Mouse (Mus musculus): ENCODE results near the gene Shc2. TPM values are rescaled to one million over a fixed set of nuclear protein-coding genes. Genes with fewer than 3 reads are reported as not detected.

The Shc2 gene
- polyA plus RNA-seq, 1 experiment = 0.97 TPM

GRCm38 (mm10) chr10:79597051-79597935 is 40.4 kb downstream of the Shc2 start:
- 40% methylated on average over 13 of the region's 13 CpGs for WGBS
- H3K4me3 ChIP-seq (ENCODE audit: insufficient read depth, low read depth, low read length) = no peak overlapping the region
- TF ChIP-seq POLR2A (IDR thresholded peaks at IDR 0.05; ENCODE audit: low read depth, low read length) (no peak), CTCF (conservative IDR thresholded peaks at IDR 0.05; ENCODE audit: insufficient read depth, insufficient read length, low read depth, low read length) (no peak)
- H3K4me1 ChIP-seq (ENCODE audit: control insufficient read depth, insufficient read depth, low read length) = no peaks in the 10 kb centered on the region
- H3K27me3 ChIP-seq (replicated peaks; ENCODE audit: control insufficient read depth, insufficient read depth, low read length) = no peaks in the 10 kb centered on the region
- DNase-seq = no peak
- no peaks in the 10 kb centered on the region for H3K36me3 ChIP-seq (ENCODE audit: control insufficient read depth, insufficient read depth, low read length)
- H3K27ac ChIP-seq (ENCODE audit: insufficient read depth, low read depth, low read length) = no peak overlapping the region

- no peak for DNase-seq
- Histone ChIP-seq H3K4me1 (ENCODE audit: control insufficient read depth, insufficient read depth, low read length) (no peaks in the 10 kb centered on the region), H3K4me3 (ENCODE audit: insufficient read depth, low read depth, low read length) (no peak overlapping the region), H3K27ac (ENCODE audit: insufficient read depth, low read depth, low read length) (no peak overlapping the region), H3K36me3 (ENCODE audit: control insufficient read depth, insufficient read depth, low read length) (no peaks in the 10 kb centered on the region), H3K27me3 (replicated peaks; ENCODE audit: control insufficient read depth, insufficient read depth, low read length) (no peaks in the 10 kb centered on the region)
- TF ChIP-seq POLR2A (IDR thresholded peaks at IDR 0.05; ENCODE audit: low read depth, low read length) (no peak), CTCF (conservative IDR thresholded peaks at IDR 0.05; ENCODE audit: insufficient read depth, insufficient read length, low read depth, low read length) (no peak)
- 60% methylated on average over 8 of the region's 8 CpGs for WGBS
Observed at GRCm38 (mm10) chr10:79595590-79595929, 42.2 kb downstream of the Shc2 start.

GRCm38 (mm10) chr10:79594872-79595589 is 42.7 kb downstream of the Shc2 start:
- no peaks in the 10 kb centered on the region for H3K36me3 ChIP-seq (ENCODE audit: control insufficient read depth, insufficient read depth, low read length)
- WGBS = 13% methylated on average over 17 of the region's 17 CpGs
- no peak overlapping the region for H3K27ac ChIP-seq (ENCODE audit: insufficient read depth, low read depth, low read length)
- peak; percentile 69 for DNase-seq
- TF ChIP-seq POLR2A (IDR thresholded peaks at IDR 0.05; ENCODE audit: low read depth, low read length) (no peak), CTCF (conservative IDR thresholded peaks at IDR 0.05; ENCODE audit: insufficient read depth, insufficient read length, low read depth, low read length) (peak; percentile 97)
- H3K4me3 ChIP-seq (ENCODE audit: insufficient read depth, low read depth, low read length) = no peak overlapping the region
- no peaks in the 10 kb centered on the region for H3K4me1 ChIP-seq (ENCODE audit: control insufficient read depth, insufficient read depth, low read length)
- H3K27me3 ChIP-seq (replicated peaks; ENCODE audit: control insufficient read depth, insufficient read depth, low read length) = no peaks in the 10 kb centered on the region

- 38% methylated on average over 6 of the region's 6 CpGs for WGBS
- Histone ChIP-seq H3K27me3 (replicated peaks; ENCODE audit: control insufficient read depth, insufficient read depth, low read length) (no peaks in the 10 kb centered on the region), H3K36me3 (ENCODE audit: control insufficient read depth, insufficient read depth, low read length) (no peaks in the 10 kb centered on the region), H3K4me3 (ENCODE audit: insufficient read depth, low read depth, low read length) (no peak overlapping the region), H3K27ac (ENCODE audit: insufficient read depth, low read depth, low read length) (no peak overlapping the region), H3K4me1 (ENCODE audit: control insufficient read depth, insufficient read depth, low read length) (no peaks in the 10 kb centered on the region)
- no peak for TF ChIP-seq CTCF (conservative IDR thresholded peaks at IDR 0.05; ENCODE audit: insufficient read depth, insufficient read length, low read depth, low read length)
- no peak for TF ChIP-seq POLR2A (IDR thresholded peaks at IDR 0.05; ENCODE audit: low read depth, low read length)
- no peak for DNase-seq
Observed at GRCm38 (mm10) chr10:79594111-79594510, 43.6 kb downstream of the Shc2 start.

GRCm38 (mm10) chr10:79590702-79591101 is 47.0 kb downstream of the Shc2 start:
- Histone ChIP-seq H3K27me3 (replicated peaks; ENCODE audit: control insufficient read depth, insufficient read depth, low read length) (no peaks in the 10 kb centered on the region), H3K4me3 (ENCODE audit: insufficient read depth, low read depth, low read length) (no peak overlapping the region), H3K27ac (ENCODE audit: insufficient read depth, low read depth, low read length) (no peak overlapping the region), H3K36me3 (ENCODE audit: control insufficient read depth, insufficient read depth, low read length) (no peaks in the 10 kb centered on the region), H3K4me1 (ENCODE audit: control insufficient read depth, insufficient read depth, low read length) (no peaks in the 10 kb centered on the region)
- no peak for TF ChIP-seq POLR2A (IDR thresholded peaks at IDR 0.05; ENCODE audit: low read depth, low read length)
- TF ChIP-seq CTCF (conservative IDR thresholded peaks at IDR 0.05; ENCODE audit: insufficient read depth, insufficient read length, low read depth, low read length) = no peak
- WGBS = 81% methylated on average over 1 of the region's 1 CpGs
- DNase-seq = no peak

GRCm38 (mm10) chr10:79587752-79588126 is 50.0 kb downstream of the Shc2 start:
- WGBS = 64% methylated on average over 4 of the region's 4 CpGs
- no peak for TF ChIP-seq POLR2A (IDR thresholded peaks at IDR 0.05; ENCODE audit: low read depth, low read length)

GRCm38 (mm10) chr10:79587061-79587751 is 50.5 kb downstream of the Shc2 start, which contains the start of gene Theg:
Gene Theg, minus strand, starts transcription at chr10:79587331.
- no peaks in the 10 kb centered on the region for H3K4me1 ChIP-seq (ENCODE audit: control insufficient read depth, insufficient read depth, low read length)
- no peak within 1 kb of the TSS for H3K27ac ChIP-seq (ENCODE audit: insufficient read depth, low read depth, low read length)
- no peak for TF ChIP-seq POLR2A (IDR thresholded peaks at IDR 0.05; ENCODE audit: low read depth, low read length)
- TF ChIP-seq CTCF (conservative IDR thresholded peaks at IDR 0.05; ENCODE audit: insufficient read depth, insufficient read length, low read depth, low read length) = no peak
- H3K36me3 ChIP-seq (ENCODE audit: control insufficient read depth, insufficient read depth, low read length) = no peaks in the 10 kb centered on the region
- no peaks in the 10 kb centered on the region for H3K27me3 ChIP-seq (replicated peaks; ENCODE audit: control insufficient read depth, insufficient read depth, low read length)
- no peak for DNase-seq
- 81% methylated on average over 5 of the region's 5 CpGs for WGBS
- no peak within 1 kb of the TSS for H3K4me3 ChIP-seq (ENCODE audit: insufficient read depth, low read depth, low read length)

More at GRCm38 (mm10) chr10:79587752-79588126, 50.0 kb downstream of the Shc2 start:
- no peaks in the 10 kb centered on the region for H3K4me1 ChIP-seq (ENCODE audit: control insufficient read depth, insufficient read depth, low read length)
- no peak overlapping the region for H3K4me3 ChIP-seq (ENCODE audit: insufficient read depth, low read depth, low read length)
- DNase-seq = no peak
- H3K36me3 ChIP-seq (ENCODE audit: control insufficient read depth, insufficient read depth, low read length) = no peaks in the 10 kb centered on the region
- no peak overlapping the region for H3K27ac ChIP-seq (ENCODE audit: insufficient read depth, low read depth, low read length)
- no peaks in the 10 kb centered on the region for H3K27me3 ChIP-seq (replicated peaks; ENCODE audit: control insufficient read depth, insufficient read depth, low read length)
